Mouse (Mus musculus) stomach, postnatal 0 days (tissue): ENCODE measurements around the gene Usp30. TPM values are rescaled to one million over a fixed set of nuclear protein-coding genes. Genes with fewer than 3 reads are reported as not detected.

Experiments used
- ATAC-seq: fragments of 200-750 bp; cut with Nextera tagmentation; 2 replicates; pipeline ENCODE4 v1.8.0; 2017; ENCODE audit not compliant: low FRiP score, low TSS enrichment
- DNase-seq: peaks from one replicate; pipeline ENCODE4 v3.0.0-alpha.2; 2016; ENCODE audit warnings: low spot score
- H3K27ac ChIP-seq: fragments of 300-500 bp; sonication (generic); replicated peaks from 2 replicates; pipeline ENCODE4 v1.5.1; 2014; ENCODE audit warnings: mild to moderate bottlenecking, control low read depth
- H3K27me3 ChIP-seq: fragments of 300-500 bp; sonication (generic); 2 replicates; pipeline ENCODE4 v1.6.1; 2014; ENCODE audit warnings: low read length; ENCODE audit not compliant: control insufficient read depth, insufficient read depth
- H3K36me3 ChIP-seq: fragments of 300-500 bp; sonication (generic); 2 replicates; pipeline ENCODE4 v1.6.1; 2014; ENCODE audit warnings: low read length, mixed read lengths; ENCODE audit not compliant: control insufficient read depth, insufficient read depth
- H3K4me1 ChIP-seq: fragments of 300-500 bp; sonication (generic); replicated peaks from 2 replicates; pipeline ENCODE4 v1.6.1; 2014; ENCODE audit warnings: antibody characterized with exemption; ENCODE audit not compliant: control insufficient read depth, insufficient read depth
- H3K4me2 ChIP-seq: fragments of 300-500 bp; sonication (generic); replicated peaks from 2 replicates; pipeline ENCODE4 v1.6.1; 2014; ENCODE audit warnings: low read depth, mild to moderate bottlenecking, control low read depth, moderate library complexity
- H3K4me3 ChIP-seq: fragments of 300-500 bp; sonication (generic); 2 replicates; pipeline ENCODE4 v1.5.1; 2014; ENCODE audit warnings: low read depth, low read length, control low read depth
- H3K9ac ChIP-seq: fragments of 300-500 bp; sonication (generic); 2 replicates; pipeline ENCODE4 v1.6.1; 2014; ENCODE audit warnings: mild to moderate bottlenecking, low read length, control low read depth, mixed read lengths
- H3K9me3 ChIP-seq: fragments of 300-500 bp; sonication (generic); 2 replicates; pipeline ENCODE4 v1.6.1; 2016; ENCODE audit warnings: low read length; ENCODE audit not compliant: control insufficient read depth
- CTCF ChIP-seq: IDR thresholded peaks from 2 replicates; pipeline ENCODE4 v1.5.1; 2016; ENCODE audit warnings: antibody characterized with exemption, low read depth, mild to moderate bottlenecking, moderate library complexity
- EP300 ChIP-seq: optimal IDR thresholded peaks from 2 replicates; pipeline ENCODE3; 2016; ENCODE audit warnings: antibody characterized with exemption
- WGBS: fragments of 180-500 bp; shearing (Covaris S2); extraction: QIAGEN DNeasy Blood & Tissue Kit; methylation state at CpG from one replicate; pipeline ENCODE4 v1.1.7; 2014; 5-methylcytosine and 5-hydroxymethylcytosine counted together
- polyA plus RNA-seq: library from polyadenylated mRNA; unstranded; fragments of >200 nt; fragmentation: Nextera tagmentation; extraction: Ambion mirVana; gene quantifications from 2 replicates; pipeline ENCODE4 v1.2.1, GENCODE M21; 2015

Gene Usp30
- polyA plus RNA-seq, 1 experiment from 2014 or later, result 5.3 TPM

- H3K9ac ChIP-seq, result peak overlapping the region; percentile 61
- H3K36me3 ChIP-seq, result no peaks in the 10 kb centered on the region
- peak overlapping the region; percentile 100 for H3K4me2 ChIP-seq
- H3K27me3 ChIP-seq, result no peaks in the 10 kb centered on the region
- H3K9me3 ChIP-seq, result no peaks in the 10 kb centered on the region
- H3K27ac ChIP-seq, result peak overlapping the region; percentile 87
- H3K4me3 ChIP-seq, result peak overlapping the region; percentile 58
- WGBS, result under 1% methylated on average over 79 of the region's 87 CpGs
- TF ChIP-seq CTCF (no peak), EP300 (peak; percentile 95)
- ATAC-seq, result peak; percentile 95
- H3K4me1 ChIP-seq, result peaks cover 5% of the 10 kb centered on the region; the same call in 1 of the 2 replicates
- peak; percentile 93 for DNase-seq
Measured at GRCm38 (mm10) chr5:114130698-114131520, 65.6 kb downstream of the Usp30 start.

- H3K27me3 ChIP-seq, result no peaks in the 10 kb centered on the region
- peak overlapping the region; percentile 61 for H3K9ac ChIP-seq
- H3K27ac ChIP-seq, result peak overlapping the region; percentile 87
- no peak for ATAC-seq
- no peaks in the 10 kb centered on the region for H3K36me3 ChIP-seq
- H3K4me2 ChIP-seq, result peak overlapping the region; percentile 100
- TF ChIP-seq EP300 (no peak), CTCF (0 out of 2 replicates have a peak, but pooled peaks have one; percentile 10)
- H3K4me1 ChIP-seq, result peaks cover 5% of the 10 kb centered on the region; the same call in 1 of the 2 replicates
- peak; percentile 82 for DNase-seq
- H3K9me3 ChIP-seq, result no peaks in the 10 kb centered on the region
- H3K4me3 ChIP-seq, result peak overlapping the region; percentile 58
- WGBS, result under 1% methylated on average over 15 of the region's 15 CpGs
Measured at GRCm38 (mm10) chr5:114131521-114131840, 66.2 kb downstream of the Usp30 start.

- no peak overlapping the region for H3K4me3 ChIP-seq
- no peak overlapping the region for H3K27ac ChIP-seq
- H3K4me2 ChIP-seq, result no peak overlapping the region
- H3K36me3 ChIP-seq, result no peaks in the 10 kb centered on the region
- 90% methylated on average over 6 of the region's 6 CpGs for WGBS
- ATAC-seq, result no peak
- no peaks in the 10 kb centered on the region for H3K9me3 ChIP-seq
- no peak for DNase-seq
- peaks cover 5% of the 10 kb centered on the region; the same call in 1 of the 2 replicates for H3K4me1 ChIP-seq
- TF ChIP-seq CTCF (no peak), EP300 (no peak)
- no peak overlapping the region for H3K9ac ChIP-seq
- no peaks in the 10 kb centered on the region for H3K27me3 ChIP-seq
Measured at GRCm38 (mm10) chr5:114132841-114133240, 67.6 kb downstream of the Usp30 start.

GRCm38 (mm10) chr5:114134091-114134534 is 68.9 kb downstream of the Usp30 start:
- ATAC-seq (peak; percentile 31; the same call in 1 of the 2 replicates), DNase-seq (peak; percentile 83)
- Histone ChIP-seq H3K4me3 (no peak overlapping the region), H3K27ac (0 out of 2 replicates have a peak overlapping the region, but pooled peaks have one; percentile 8), H3K4me1 (0 out of 2 replicates have a peak, but pooled peaks cover 5% of the 10 kb centered on the region), H3K9me3 (no peaks in the 10 kb centered on the region), H3K36me3 (no peaks in the 10 kb centered on the region), H3K4me2 (no peak overlapping the region), H3K27me3 (no peaks in the 10 kb centered on the region), H3K9ac (no peak overlapping the region)
- TF ChIP-seq EP300 (no peak), CTCF (peak; percentile 81)
- 40% methylated on average over 6 of the region's 6 CpGs for WGBS

- no peak for DNase-seq
- Histone ChIP-seq H3K27me3 (no peaks in the 10 kb centered on the region), H3K4me1 (0 out of 2 replicates have a peak, but pooled peaks cover 5% of the 10 kb centered on the region), H3K4me2 (no peak overlapping the region), H3K9ac (no peak overlapping the region), H3K9me3 (no peaks in the 10 kb centered on the region), H3K27ac (no peak overlapping the region), H3K36me3 (no peaks in the 10 kb centered on the region), H3K4me3 (no peak overlapping the region)
- no peak for TF ChIP-seq EP300
- TF ChIP-seq CTCF, result no peak
- 86% methylated on average over 10 of the region's 10 CpGs for WGBS
- no peak for ATAC-seq
Measured at GRCm38 (mm10) chr5:114135516-114135915, 70.3 kb downstream of the Usp30 start.
